Mouse (Mus musculus): ENCODE data around the gene Abraxas1. TPM values are rescaled to one million over a fixed set of nuclear protein-coding genes. Genes with fewer than 3 reads are reported as not detected.

The Abraxas1 gene
- 1 to 10 TPM; 7.5 to 7.9 TPM for total RNA-seq (2021)
- long read RNA-seq, partial matches to known transcripts: 0 of 2 reads
- long read RNA-seq, other reads (novel, unspliced or antisense): 1 of 2 reads

DNA sequence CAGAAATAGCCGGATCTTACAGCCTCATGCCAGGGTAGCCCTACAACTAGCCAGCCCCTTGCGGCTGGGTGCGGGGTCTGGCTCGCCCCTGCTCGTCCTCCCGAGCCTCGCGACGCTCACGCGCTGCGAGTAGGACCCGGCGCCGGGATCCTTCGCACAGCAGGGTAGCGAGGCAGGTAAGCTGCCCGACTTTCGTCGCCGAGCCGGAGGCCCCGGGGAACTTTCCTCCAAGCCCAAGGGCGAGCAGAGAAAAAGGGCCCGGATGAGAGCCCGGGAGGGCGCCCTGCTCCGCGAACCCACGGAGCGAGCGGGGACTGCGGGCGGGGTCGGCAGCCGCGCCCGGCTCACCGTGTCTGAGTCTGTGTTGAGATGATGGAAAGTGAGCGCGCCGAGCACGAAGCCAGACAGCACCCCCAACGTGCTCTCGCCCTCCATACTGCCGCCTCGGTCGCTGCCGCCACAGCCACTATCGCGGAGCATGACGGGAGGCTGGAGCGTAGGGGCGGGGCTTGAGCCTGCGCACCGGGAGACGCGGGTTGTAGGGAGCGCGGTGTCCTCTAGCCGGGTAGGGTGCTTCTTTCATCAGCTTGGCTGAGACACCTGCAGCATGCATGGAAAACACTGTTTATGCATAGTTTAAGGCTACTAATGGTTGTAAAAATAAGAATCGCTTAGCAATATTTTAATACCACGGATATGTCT is at the start of gene Abraxas1:
Gene Abraxas1 (minus strand): TSS at position 483 of the 702 bp plus-strand sequence.
- DNase-seq (ENCODE audit: low spot score in 2 of 2): peak; percentile 86 to 89

DNA sequence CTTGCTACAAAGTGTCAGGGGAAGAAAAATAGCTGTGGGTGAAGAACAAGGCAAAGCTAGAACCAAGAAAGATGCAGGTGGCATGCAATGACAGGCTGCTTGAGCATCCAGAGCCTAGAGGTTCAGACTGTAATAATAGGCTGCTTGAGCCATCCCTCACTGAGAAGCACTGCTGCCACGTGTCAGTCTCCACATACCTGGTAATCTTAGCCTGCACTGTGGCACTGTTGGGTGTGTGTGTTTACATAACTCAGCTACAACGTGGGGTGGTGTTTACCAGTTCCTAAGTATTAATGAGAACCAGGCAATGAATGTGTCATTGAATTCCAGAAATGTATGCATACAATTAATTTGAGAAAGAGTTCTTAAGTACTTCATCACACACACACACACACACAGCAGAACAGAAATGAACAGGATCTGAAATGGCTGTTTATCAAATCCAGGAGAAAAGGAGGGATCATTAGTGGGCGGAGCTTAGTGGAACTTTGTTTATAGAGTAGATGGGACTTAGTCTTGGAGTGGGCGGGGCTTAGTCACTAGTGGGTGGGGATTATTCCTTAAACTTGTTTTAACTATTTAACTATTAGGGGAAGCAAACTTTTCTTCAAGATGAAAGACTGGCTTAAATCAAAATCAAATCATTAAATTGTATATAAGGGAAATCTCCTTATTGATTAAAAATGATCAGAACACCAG is 48.6 kb upstream of the Abraxas1 start:
- no peak for DNase-seq (ENCODE audit: low spot score in 2 of 2)

DNA sequence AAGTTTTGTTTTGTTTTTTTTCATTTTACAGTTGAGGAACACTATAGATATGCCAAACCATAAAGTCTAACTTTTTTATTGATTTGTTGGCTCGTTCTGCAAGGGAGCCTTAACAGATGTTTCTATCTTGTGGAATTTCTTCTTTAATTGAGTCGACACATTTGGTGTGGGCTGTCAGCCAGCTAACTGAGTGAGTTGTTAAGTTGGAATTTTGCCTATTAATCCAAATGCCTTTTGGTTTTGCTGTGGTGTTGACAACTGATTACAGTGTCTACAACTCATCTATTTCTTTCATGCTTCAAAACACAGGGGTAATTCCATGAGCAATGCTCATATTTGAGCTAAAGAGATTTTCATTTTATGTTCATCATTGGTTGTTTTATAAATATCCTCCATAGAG is 45.4 kb upstream of the Abraxas1 start:
- DNase-seq (ENCODE audit: low spot score in 2 of 2): peak; percentile 34 to 64

DNA sequence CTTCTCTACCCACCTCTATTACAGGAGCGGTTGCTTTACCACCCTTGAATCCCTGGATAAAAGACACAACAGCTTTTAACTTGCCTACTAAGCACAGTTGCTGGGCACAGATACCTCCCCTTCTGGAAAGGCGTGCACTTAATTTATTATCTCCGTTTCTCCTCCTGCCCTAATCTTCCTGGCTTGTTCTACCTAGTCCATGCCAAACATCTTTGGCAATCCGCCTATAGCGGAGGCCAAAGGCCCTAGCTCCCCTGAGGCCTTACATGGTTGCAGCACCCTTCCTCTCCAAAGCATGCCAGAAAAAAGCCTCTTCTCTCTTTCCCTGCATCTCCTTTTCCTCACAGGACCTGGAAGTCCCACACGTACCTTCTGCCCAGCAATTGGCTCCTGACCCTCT is 43.7 kb upstream of the Abraxas1 start:
- no peak for DNase-seq (ENCODE audit: low spot score in 2 of 2)

DNA sequence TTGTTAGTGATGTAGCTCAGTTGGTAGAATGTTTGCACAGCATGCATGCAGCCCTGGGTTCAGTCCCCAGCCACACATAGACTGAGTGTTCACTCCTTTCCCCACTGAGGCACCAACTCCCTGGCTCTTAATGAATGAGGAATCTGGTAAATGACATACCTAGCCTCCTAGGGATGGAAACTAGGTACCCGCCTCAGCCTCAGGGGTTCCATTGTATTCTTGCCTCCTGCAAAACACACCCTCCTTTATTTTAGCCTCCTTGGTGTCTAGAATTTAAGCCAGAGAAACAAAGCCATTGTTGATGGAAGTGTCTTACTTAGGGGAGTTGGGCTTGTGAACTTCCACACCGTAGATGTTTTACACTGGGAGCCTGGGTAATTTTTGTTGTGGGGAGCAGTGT is 42.3 kb upstream of the Abraxas1 start:
- no peak for DNase-seq (ENCODE audit: low spot score in 2 of 2)

DNA sequence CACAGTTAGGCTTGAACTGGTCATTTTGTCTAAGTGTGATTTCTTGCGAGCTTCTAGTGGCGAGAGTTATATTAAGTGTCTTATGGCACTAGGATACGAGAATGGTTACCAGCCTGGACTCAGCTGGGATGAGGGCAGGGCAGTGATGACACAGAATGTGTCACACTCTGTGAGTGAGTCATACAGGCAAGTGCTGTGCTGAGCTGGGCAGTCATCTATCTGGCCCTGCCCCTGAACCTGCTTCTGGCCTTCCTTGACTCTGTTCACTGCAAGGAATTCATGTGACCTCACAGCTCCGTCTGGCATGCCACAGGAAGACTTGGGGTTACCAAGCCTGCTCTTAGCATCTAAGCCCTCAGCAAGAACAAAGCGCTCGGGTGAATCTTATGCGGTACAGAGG is 41.0 kb upstream of the Abraxas1 start:
- no peak for DNase-seq (ENCODE audit: low spot score in 2 of 2)

DNA sequence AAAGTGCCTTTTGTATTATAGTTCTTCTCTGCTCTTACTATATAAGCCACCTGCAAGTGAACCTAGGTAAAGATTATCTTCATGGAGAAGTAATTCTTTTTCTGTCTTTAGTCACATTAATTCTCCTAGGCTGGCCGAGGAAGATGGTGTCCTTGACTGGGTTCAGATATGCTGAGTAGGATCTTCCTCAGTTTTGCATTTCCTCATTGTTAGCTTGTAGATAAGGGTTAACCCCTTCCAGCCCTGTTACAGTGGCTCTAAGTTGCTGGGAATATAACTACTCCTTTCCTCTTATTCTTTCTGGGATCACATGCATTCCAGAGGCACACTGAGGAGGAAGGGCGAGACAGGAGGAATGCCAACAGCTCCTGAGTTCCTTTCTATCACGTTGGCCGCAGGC is 40.4 kb upstream of the Abraxas1 start:
- no peak for DNase-seq (ENCODE audit: low spot score in 2 of 2)

DNA sequence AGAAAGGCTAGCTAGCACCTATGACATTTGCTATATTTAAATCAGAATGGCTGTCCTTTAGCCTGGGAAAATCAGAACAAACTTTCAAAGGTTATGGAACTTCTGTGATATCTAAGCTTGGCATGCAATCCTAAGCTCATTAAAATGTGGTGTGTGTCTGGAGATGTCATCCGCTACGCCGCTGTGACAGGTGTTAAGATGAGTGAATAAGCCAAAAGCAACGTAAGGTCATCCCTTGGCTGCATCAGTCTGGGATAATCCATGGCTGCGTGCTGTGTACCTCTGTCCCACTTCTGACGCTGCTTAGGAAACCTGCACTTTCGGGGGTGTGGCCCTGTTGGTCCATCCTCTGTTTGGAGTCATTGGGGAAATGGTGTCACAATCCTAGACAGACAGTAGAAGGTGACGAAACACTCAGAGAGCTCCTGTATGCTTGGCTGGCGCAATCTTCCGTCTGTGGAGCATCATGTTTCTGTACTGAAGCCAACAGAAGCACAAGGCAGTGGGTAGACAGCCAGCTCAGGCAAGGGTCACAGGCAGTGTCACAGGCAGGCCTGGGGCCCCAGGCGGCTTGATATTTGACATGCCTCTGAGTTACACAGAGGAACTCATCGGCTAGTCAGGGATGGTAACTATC is 39.8 kb upstream of the Abraxas1 start:
- DNase-seq (ENCODE audit: low spot score in 2 of 2): no peak

DNA sequence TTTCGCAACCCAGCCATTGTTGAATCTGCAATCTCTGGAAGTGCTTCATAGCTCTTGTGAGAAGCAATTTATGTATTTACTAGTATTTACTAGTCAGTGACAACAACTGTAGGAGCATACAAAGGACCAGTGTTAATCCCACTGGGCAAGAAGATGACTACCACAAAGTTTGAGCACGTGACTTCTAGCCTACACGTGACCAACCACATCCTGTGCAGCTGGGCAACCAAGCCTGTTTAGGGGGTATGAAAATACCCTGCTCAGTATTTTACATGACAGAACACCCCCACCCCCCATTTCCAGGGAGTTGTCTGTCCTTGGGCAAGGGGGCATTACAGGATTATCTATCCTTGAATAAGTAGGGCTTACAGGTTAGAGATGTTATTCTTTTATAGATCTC is 35.8 kb upstream of the Abraxas1 start:
- DNase-seq (ENCODE audit: low spot score in 2 of 2): no peak

DNA sequence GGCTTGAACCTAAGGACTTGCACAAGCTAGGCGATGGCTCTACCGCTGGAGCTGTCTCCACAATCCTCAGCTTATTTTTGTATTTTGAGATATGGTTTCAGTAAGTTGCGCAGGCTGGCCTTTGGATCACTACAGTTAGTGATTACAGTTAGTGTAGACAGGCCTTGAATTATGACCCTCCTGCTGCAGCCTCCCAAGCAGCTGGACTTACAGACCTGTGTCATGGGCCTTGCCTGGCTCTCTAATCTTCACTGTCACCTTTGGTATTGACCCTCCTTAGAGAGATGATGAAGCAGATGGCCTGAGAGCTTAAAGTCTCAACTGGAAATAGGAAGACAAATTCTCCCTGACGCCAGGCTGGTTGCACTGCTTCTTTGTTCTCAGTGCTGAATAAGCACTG is 33.2 kb upstream of the Abraxas1 start:
- DNase-seq (ENCODE audit: low spot score in 2 of 2): no peak

DNA sequence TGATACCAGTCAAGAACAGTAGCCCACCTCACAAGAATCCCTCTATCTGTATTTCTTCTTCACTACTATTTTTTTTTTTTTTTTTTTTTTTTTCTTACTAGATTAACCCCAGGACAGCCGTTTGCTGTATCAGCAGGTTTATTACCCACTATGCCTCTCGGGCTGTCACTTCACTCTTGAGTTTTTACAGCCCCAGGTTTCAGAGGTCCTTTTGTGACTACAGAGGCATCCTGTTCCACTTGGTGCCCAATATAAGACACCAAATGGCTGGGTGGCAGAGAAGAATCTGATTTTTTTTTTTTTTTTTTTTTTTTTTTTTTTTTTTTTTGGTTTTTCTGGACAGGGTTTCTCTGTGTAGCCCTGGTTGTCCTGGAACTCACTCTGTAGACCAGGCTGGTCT is 26.4 kb upstream of the Abraxas1 start:
- DNase-seq (ENCODE audit: low spot score in 2 of 2): no peak

DNA sequence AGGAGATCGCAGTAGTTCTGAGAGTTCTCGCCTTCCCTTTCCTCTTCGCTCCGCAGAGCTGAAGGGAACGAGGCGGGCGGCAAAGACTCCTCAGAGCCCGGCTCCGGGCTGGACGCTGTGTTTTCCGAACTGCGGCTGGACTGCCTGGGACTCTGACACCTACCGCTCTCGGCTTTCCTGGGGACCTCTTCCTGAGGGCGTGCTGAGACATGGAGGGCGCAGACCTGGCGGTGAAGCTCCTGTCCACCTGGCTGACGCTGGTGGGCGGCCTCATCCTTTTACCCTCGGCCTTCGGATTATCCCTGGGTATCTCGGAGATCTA is 25.8 kb upstream of the Abraxas1 start:
- no peak for DNase-seq (ENCODE audit: low spot score in 2 of 2)

DNA sequence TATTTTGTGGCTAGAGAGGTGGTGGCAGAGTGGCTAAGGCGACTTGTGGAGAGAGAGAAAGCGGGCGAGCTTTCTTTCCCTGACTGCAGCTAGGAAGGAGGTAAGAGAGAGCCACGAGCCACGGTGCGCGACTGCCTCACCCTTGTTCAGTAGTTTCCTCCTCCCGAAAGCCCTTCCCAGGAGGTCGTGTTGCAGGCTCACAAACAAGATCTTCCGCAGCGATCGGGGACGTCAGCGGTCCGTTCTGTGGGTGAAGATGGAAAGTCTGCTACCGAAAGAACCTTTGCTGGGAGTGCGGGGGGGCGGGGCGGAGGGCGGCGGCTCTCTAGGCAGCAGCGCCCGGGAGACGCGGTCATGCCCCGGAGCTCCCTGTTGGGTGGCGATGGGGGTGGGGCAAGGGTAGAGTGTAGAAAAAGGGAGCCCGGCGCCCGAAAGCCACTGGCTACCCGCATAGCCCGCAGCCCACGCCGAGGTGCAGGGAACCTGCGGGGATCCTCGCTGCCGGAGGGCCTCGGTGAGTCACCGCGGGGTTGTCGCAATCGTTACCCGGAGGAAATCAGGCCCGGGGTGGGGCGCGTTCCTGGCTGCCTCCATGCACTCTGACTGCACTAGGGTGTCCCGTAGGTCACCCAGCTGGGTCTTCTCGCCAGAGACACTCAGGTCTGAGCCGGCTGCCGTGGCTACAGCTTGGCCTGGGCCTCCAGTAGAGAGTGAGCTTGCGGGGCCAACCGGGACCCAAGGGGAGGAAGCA is 25.3 kb upstream of the Abraxas1 start:
- DNase-seq (ENCODE audit: low spot score in 2 of 2): peak; percentile 19 to 35

DNA sequence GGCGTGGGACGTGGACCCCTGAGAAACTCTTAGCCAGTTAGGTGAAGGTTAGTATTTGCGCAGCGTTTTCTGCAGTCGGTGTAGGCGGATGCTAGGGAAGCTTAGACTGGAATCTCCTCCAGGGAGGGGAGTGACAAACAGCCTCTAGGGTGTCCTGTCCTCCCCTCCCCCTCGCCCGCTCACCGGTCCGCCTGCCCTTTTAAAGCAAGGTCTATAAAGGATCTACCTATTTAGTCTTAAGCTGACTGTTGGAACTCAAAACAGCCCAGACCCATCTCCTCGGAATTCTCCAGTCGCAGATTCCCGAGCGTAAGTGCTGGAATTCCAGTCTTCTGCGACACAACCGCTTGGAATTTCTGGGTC is 24.7 kb upstream of the Abraxas1 start, which contains the start of gene Gpat3:
Gene Gpat3 (plus strand): TSS at position 229 of the 363 bp plus-strand sequence.
- peak in 1 of 2 experiments; percentile 23 for DNase-seq (ENCODE audit: low spot score in 2 of 2)

DNA sequence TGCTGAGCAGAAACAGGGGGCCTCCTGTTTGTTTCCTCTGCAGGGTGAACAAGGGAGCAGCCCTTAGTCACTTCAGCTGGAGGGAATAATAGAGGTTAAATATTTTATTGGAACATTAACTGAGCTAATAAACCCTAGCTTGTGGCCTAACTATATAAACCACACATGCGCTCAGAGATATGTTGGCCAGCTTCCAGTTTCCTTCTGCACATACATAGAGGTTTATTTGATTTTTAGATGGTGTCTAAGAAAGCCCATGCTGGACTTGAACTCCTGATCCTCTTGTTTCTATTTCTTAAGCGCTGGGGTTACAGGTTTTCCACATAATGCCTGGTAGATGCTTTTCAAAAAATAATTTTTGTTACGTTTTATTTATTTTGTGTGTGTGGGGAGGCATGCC is 23.7 kb upstream of the Abraxas1 start:
- DNase-seq (ENCODE audit: low spot score in 2 of 2): no peak

DNA sequence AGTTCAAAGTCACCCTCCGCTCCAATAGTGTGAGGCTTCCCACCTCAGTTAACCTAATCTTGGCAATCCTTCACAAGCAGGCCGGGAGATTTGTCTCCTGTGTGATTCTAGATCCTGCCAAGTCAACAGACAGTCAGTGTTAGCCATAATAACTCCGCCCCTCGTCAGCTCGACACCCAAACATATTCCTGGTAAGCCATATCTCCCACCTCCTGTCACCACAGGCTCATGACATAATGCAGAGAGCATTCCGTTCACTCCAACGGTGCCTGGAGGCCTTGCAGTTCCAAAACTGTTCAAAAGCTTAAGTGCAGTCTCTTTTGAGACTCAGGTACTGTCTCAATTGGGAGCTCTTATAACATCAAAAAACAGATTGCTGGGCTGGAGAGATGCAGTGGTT is 17.1 kb upstream of the Abraxas1 start:
- DNase-seq (ENCODE audit: low spot score in 2 of 2): no peak

DNA sequence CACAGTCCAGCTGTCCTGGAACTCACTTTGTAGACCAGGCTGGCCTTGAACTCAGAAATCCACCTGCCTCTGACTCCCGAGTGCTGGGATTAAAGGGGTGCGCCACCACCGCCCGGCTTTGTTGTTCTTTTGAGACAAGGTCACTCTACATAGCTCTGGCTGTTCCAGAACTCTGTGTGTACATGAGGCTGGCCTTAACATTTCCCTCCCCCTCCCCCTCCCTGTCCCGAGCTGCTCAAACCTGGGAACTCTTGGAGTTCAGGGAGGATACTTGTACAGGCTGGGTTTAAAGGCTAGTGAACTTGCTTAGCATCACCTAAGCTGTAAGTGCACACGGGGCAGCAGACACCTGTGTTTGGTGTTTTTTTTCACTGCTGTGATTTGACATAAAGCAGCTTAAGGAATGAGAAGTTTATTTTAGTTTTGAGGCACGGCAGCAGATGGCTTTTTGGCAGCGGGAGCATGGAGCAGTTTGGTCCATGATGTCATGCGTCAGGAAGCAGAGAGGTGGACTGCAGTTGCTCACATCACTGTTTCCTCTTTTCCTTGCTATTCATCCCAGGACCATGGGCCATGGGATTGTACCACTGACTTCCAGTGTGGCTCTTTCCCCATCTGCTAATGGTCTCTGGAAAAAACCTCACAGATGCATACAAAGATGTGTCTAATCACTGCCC is 15.2 kb upstream of the Abraxas1 start:
- DNase-seq (ENCODE audit: low spot score in 2 of 2): no peak

DNA sequence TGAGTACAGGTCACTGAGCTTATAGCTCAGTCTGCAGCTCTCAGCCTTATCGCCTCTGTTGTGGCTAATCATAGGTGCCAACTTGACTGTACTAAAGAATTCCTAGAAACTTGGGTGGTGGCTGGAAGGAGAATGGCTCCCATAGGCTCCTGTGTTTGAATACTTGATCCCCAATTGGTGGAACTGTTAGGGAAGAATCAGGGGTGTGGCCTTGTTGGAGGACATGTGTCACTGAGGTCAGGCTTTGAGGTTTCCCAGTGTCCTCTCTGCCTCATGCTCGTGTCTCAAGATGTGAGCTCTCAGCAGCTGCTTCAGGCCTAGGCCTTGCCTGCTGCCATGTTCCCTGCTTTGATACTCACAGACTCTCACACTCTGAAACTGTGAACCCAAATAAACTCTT is 13.1 kb upstream of the Abraxas1 start:
- DNase-seq (ENCODE audit: low spot score in 2 of 2): no peak

DNA sequence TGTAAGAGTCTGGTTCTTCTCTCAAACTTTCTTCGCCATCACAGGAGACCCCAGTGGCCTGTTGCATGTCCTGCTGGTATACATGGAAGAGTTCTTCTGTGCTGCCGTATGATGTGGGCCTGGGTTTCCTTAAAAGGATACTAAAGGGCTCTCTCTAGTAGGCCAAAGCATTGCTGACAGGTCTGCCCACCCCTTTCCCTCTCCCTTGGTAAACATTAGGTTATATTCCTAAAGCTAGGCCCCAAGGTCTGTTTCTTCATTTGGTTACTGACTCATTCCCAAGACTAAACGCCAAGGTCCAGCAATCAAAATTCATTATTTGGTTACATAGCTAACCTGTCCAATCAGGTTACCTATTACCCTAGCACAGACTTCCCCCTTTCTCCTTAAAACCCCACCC is 11.9 kb upstream of the Abraxas1 start:
- DNase-seq (ENCODE audit: low spot score in 2 of 2): no peak

DNA sequence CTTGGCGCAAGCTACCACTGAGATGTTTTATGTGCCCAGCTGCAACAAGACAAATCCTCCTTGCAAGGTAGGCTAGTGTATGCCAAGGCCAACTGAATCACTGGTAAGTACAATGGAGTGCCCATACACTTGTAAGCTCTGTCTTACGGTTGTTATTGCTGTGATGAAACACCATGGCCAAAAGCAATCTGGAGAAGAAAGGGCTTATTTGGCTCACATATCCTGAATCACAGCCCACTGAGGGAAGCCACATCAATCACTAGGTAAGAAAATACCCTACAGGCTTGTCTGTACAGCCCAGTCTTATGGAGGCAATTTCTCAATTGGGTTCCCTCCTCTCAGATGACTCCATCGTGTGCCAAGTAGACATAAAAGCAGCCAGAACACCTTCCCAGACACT is 7.9 kb upstream of the Abraxas1 start:
- DNase-seq (ENCODE audit: low spot score in 2 of 2): no peak

DNA sequence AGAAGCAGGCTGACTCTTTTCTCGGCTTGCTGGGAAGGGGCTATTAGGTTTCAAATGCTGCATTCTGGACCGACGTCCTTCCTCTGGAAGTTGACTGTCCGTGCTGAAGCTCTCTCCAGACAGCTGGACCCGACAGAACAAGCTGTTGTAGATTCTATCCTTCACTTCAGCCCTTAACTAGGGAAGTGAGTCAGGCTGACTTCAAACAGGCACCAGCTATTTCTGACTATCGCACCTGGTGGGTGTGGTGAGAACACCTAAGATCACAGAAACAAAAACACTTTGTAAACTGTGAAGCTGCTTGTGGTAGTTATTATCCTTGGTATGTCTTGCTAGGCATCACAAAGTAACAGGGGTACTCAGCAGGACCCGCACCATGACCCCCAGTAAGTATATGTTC is 5.8 kb upstream of the Abraxas1 start:
- no peak for DNase-seq (ENCODE audit: low spot score in 2 of 2)

All from layer of hippocampus, adult 18-20 months (tissue).